Mouse (Mus musculus) limb, embryonic 15.5 days (tissue): ENCODE measurements around the gene Nipal1. TPM values are rescaled to one million over a fixed set of nuclear protein-coding genes. Genes with fewer than 3 reads are reported as not detected.

Experiments
- ATAC-seq: fragments of 200-750 bp; cut with Nextera tagmentation; 2 replicates; pipeline ENCODE4 v1.8.0; 2017; ENCODE audit warnings: low read depth, moderate TSS enrichment; ENCODE audit not compliant: insufficient number of reproducible peaks, low FRiP score, low TSS enrichment
- H3K27ac ChIP-seq: fragments of 300-500 bp; sonication (generic); 2 replicates; pipeline ENCODE4 v1.5.1; 2015; ENCODE audit warnings: moderate library complexity, mild to moderate bottlenecking, inconsistent platforms
- H3K27me3 ChIP-seq: fragments of 300-500 bp; sonication (generic); 2 replicates; pipeline ENCODE4 v1.6.1; 2015; ENCODE audit warnings: inconsistent platforms
- H3K36me3 ChIP-seq: fragments of 300-500 bp; sonication (generic); 2 replicates; pipeline ENCODE4 v1.6.1; 2015; ENCODE audit warnings: inconsistent platforms
- H3K4me1 ChIP-seq: fragments of 300-500 bp; sonication (generic); 2 replicates; pipeline ENCODE4 v1.6.1; 2015; ENCODE audit warnings: inconsistent platforms
- H3K4me2 ChIP-seq: fragments of 300-500 bp; sonication (generic); 2 replicates; pipeline ENCODE4 v1.6.1; 2015; ENCODE audit warnings: mild to moderate bottlenecking, inconsistent platforms
- H3K4me3 ChIP-seq: fragments of 300-500 bp; sonication (generic); 2 replicates; pipeline ENCODE4 v1.5.1; 2015; ENCODE audit warnings: mild to moderate bottlenecking, inconsistent platforms
- H3K9ac ChIP-seq: fragments of 300-500 bp; sonication (generic); 2 replicates; pipeline ENCODE4 v1.6.1; 2015; ENCODE audit warnings: inconsistent platforms
- H3K9me3 ChIP-seq: fragments of 300-500 bp; sonication (generic); 2 replicates; pipeline ENCODE4 v1.6.1; 2016; ENCODE audit warnings: inconsistent platforms
- WGBS: fragments of 180-500 bp; shearing (Covaris S2); methylation state at CpG from one replicate; pipeline ENCODE4 v1.1.7; 2015; 5-methylcytosine and 5-hydroxymethylcytosine counted together
- polyA plus RNA-seq: library from polyadenylated mRNA; unstranded; fragments of >200 nt; fragmentation: Nextera tagmentation; extraction: Ambion mirVana; gene quantifications from 2 replicates; pipeline ENCODE4 v1.2.1, GENCODE M21; 2015

The Nipal1 gene
- polyA plus RNA-seq, 1 experiment from 2014 or later: 27.7 TPM

GRCm38 (mm10) chr5:72706095-72706494 lies 58.5 kb downstream of the Nipal1 start:
- Histone ChIP-seq H3K27me3 (no peaks in the 10 kb centered on the region), H3K9ac (no peak overlapping the region), H3K4me1 (no peaks in the 10 kb centered on the region), H3K36me3 (no peaks in the 10 kb centered on the region), H3K4me3 (no peak overlapping the region), H3K4me2 (peak overlapping the region; percentile 12; the same call in 1 of the 2 replicates), H3K9me3 (no peaks in the 10 kb centered on the region), H3K27ac (no peak overlapping the region)
- WGBS: 48% methylated on average over 10 of the region's 10 CpGs
- ATAC-seq: no peak

GRCm38 (mm10) chr5:72706722-72707121 lies 59.1 kb downstream of the Nipal1 start:
- WGBS: 47% methylated on average over 10 of the region's 10 CpGs
- no peak overlapping the region for H3K9ac ChIP-seq
- H3K4me2 ChIP-seq: peak overlapping the region; percentile 12; the same call in 1 of the 2 replicates

DNA sequence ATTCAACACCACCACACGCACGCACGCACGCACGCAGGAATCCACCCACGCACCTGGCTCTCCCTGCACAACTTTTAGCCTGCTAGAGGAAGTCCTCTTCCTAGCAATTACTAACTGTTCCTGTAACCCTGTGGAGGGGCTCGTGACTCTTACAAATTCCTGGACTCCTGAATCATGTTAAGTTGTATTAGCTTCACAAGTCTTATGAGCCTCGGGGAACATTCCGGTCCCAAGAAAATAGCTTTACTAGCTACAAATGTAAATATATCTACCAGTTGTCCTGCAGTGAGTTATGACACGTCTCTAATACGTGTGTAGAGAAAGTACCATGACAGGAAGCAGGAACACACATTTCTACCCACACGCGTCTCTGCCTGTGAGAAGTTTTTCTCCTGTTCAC lies 61.9 kb downstream of the Nipal1 start:
- no peaks in the 10 kb centered on the region for H3K9me3 ChIP-seq
- H3K4me3 ChIP-seq: no peak overlapping the region
- no peaks in the 10 kb centered on the region for H3K36me3 ChIP-seq
- no peaks in the 10 kb centered on the region for H3K27me3 ChIP-seq
- no peak overlapping the region for H3K4me2 ChIP-seq
- no peak overlapping the region for H3K9ac ChIP-seq
- H3K27ac ChIP-seq: no peak overlapping the region
- ATAC-seq: no peak
- no peaks in the 10 kb centered on the region for H3K4me1 ChIP-seq
- WGBS: 61% methylated on average over 13 of the region's 13 CpGs

More at GRCm38 (mm10) chr5:72706722-72707121, 59.1 kb downstream of the Nipal1 start:
- Histone ChIP-seq H3K27ac (no peak overlapping the region), H3K9me3 (no peaks in the 10 kb centered on the region), H3K4me3 (no peak overlapping the region), H3K27me3 (no peaks in the 10 kb centered on the region), H3K36me3 (no peaks in the 10 kb centered on the region), H3K4me1 (no peaks in the 10 kb centered on the region)
- no peak for ATAC-seq

GRCm38 (mm10) chr5:72709976-72710375 lies 62.4 kb downstream of the Nipal1 start:
- Histone ChIP-seq H3K4me3 (no peak overlapping the region), H3K4me2 (no peak overlapping the region), H3K27me3 (no peaks in the 10 kb centered on the region), H3K4me1 (no peaks in the 10 kb centered on the region), H3K9me3 (no peaks in the 10 kb centered on the region), H3K27ac (no peak overlapping the region), H3K9ac (no peak overlapping the region), H3K36me3 (no peaks in the 10 kb centered on the region)
- no peak; the same call in 1 of the 2 replicates for ATAC-seq
- WGBS: 87% methylated on average over 9 of the region's 9 CpGs

DNA sequence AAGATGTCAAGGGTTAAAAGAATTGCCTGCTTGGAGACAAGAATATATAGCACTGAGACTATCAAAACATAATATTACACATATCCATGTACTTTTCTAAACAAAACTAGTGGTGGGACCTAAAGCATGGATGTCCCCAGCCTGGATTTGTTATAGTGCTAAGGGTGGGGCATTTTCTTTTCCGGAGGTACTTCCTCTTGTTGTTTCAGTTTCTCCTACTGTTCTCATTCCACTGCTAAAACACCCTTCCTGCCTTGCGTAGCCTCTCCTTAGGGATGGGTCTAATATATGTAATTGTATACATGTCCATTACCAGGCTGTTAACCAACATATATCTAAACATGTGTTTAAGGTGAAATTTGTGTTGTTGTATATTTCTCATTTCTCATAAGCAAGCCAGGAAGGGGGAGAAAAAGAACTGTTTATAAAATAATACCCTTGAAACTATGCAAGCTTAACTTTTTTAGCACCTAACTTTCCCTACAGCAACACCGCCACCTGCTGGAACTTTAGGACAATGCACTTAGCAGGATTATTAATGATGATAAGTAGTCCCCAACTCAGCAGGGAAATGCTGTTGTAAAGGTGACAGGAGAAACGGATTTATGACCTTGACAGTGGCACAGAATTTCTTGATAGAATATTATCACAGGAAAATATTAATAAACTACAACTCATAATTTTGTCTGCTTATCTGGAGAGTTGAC lies 63.1 kb downstream of the Nipal1 start:
- no peaks in the 10 kb centered on the region for H3K27me3 ChIP-seq
- no peaks in the 10 kb centered on the region for H3K36me3 ChIP-seq
- H3K9ac ChIP-seq: no peak overlapping the region
- ATAC-seq: no peak
- no peak overlapping the region for H3K4me2 ChIP-seq
- no peak overlapping the region for H3K27ac ChIP-seq
- H3K4me3 ChIP-seq: no peak overlapping the region
- no peaks in the 10 kb centered on the region for H3K4me1 ChIP-seq
- WGBS: 28% methylated on average over 4 of the region's 4 CpGs
- no peaks in the 10 kb centered on the region for H3K9me3 ChIP-seq

- Histone ChIP-seq H3K9ac (no peak overlapping the region), H3K4me3 (no peak overlapping the region), H3K27ac (no peak overlapping the region), H3K27me3 (no peaks in the 10 kb centered on the region), H3K36me3 (no peaks in the 10 kb centered on the region), H3K9me3 (no peaks in the 10 kb centered on the region), H3K4me1 (no peaks in the 10 kb centered on the region), H3K4me2 (no peak overlapping the region)
- no peak for ATAC-seq
- WGBS: 51% methylated on average over 7 of the region's 7 CpGs
These were observed 73.0 kb downstream of the Nipal1 start for GRCm38 (mm10) chr5:72720587-72720986.

Other genes with a start within 250 kb of the Nipal1 start
- gene Corin, start 143.3 kb upstream of the Nipal1 start, polyA plus RNA-seq: 2.7 and 3.0 TPM in 2 replicates
- gene Nfxl1, start 88.1 kb upstream of the Nipal1 start, polyA plus RNA-seq: 15.4 and 16.6 TPM in 2 replicates
- gene Zar1, start 66.5 kb upstream of the Nipal1 start, polyA plus RNA-seq: 0.40 and 0.61 TPM in 2 replicates
- gene Gm5868, start 60.2 kb upstream of the Nipal1 start, polyA plus RNA-seq: 0.27 and 0.31 TPM in 2 replicates
- gene Cnga1, start 3.5 kb upstream of the Nipal1 start, polyA plus RNA-seq: not detected in 2 replicates
- gene Txk, start 105.0 kb downstream of the Nipal1 start, polyA plus RNA-seq: 0.20 and 0.30 TPM in 2 replicates
- 12.9 and 13.2 TPM in 2 replicates for gene Tec, start 220.7 kb downstream of the Nipal1 start, polyA plus RNA-seq